Mouse (Mus musculus): ENCODE measurements around the gene Arfgef3.

DNA sequence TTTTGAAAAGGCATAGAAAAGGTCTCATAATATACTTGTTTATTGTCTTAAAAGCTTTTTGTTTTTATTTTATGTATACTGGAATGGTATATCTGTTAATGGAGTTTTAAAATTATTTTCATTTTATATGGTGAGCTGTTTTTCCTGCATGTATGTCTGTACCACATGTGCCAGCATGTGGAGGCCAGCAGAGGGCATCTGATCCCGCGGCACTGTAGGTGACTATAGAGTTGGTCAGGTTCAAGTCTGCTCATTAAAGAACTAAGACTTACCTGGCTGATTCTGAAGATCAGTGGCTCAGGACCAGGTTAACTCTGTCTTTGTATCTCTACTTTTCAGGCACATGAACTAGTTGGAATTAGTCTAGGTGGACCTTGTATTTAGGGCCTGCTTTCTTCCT lies 171.2 kb downstream of the Arfgef3 start:
- TF ChIP-seq TCF12 (IDR thresholded peaks at IDR 0.05; ENCODE audit: low read depth, low read length) (no peak), EP300 (IDR thresholded peaks at IDR 0.05; ENCODE audit: low read length) (no peak), POLR2A (IDR thresholded peaks at IDR 0.05; ENCODE audit: low read depth, low read length) (no peak), ZC3H11A (IDR thresholded peaks at IDR 0.05; ENCODE audit: low read depth, low read length) (no peak), CTCF (conservative IDR thresholded peaks at IDR 0.05 in 1 of 2, IDR thresholded peaks at IDR 0.05 in 1 of 2; ENCODE audit: low read depth in 2 of 2, low read length in 2 of 2) (peak; percentile 27 to 78; a peak in 2 of 4 replicates), ELF1 (IDR thresholded peaks at IDR 0.05; ENCODE audit: low read depth, low read length) (no peak), RAD21 (IDR thresholded peaks at IDR 0.05; ENCODE audit: low read depth, low read length) (peak; percentile 58), CHD2 (IDR thresholded peaks at IDR 0.05; ENCODE audit: low read length) (no peak), USF1 (IDR thresholded peaks at IDR 0.05; ENCODE audit: low read depth, low read length) (no peak), JUND (conservative IDR thresholded peaks at IDR 0.05; ENCODE audit: low read depth, low read length) (no peak), BHLHE40 (IDR thresholded peaks at IDR 0.05; ENCODE audit: low read depth, low read length) (no peak), MAFK (IDR thresholded peaks at IDR 0.05; ENCODE audit: insufficient replicate concordance, low read length) (no peak)

Measured in CH12.LX (cell line).